Mouse (Mus musculus) thymus, postnatal 4 days (tissue): ENCODE measurements at regions not wholly inside any gene's neighbourhood (a gene's known extent, or its start where the extent isn't known, plus 50 kb on each side); places are given as distances from the start of the nearest gene placed in this dataset.
A peak's percentile ranks its signal among the peaks of the same experiment; 100 is the strongest.

Source experiments
- DNase-seq: peaks from one replicate; pipeline ENCODE4 v3.0.0; 2021

- DNase-seq = no peak
Measured at GRCm38 (mm10) chr11:114544212-114544611, 124.1 kb upstream of the Rpl38 start.

- no peak for DNase-seq
Measured at GRCm38 (mm10) chr11:114542167-114542566, 126.2 kb upstream of the Rpl38 start.

- DNase-seq = no peak
Measured at GRCm38 (mm10) chr11:114540503-114540902, 127.8 kb upstream of the Rpl38 start.

GRCm38 (mm10) chr11:114536616-114537493 lies 131.5 kb upstream of the Rpl38 start:
- no peak for DNase-seq

- DNase-seq = no peak
Measured at GRCm38 (mm10) chr11:114535900-114536299, 132.4 kb upstream of the Rpl38 start.

GRCm38 (mm10) chr11:114534436-114534835 lies 133.9 kb upstream of the Rpl38 start:
- no peak for DNase-seq

- no peak for DNase-seq
Measured at GRCm38 (mm10) chr11:114531241-114531765, 137.0 kb upstream of the Rpl38 start.

GRCm38 (mm10) chr11:114528937-114529772 lies 139.2 kb upstream of the Rpl38 start:
- no peak for DNase-seq

GRCm38 (mm10) chr11:114523444-114524238 lies 144.7 kb upstream of the Rpl38 start:
- DNase-seq = peak; percentile 97

GRCm38 (mm10) chr11:114515278-114515677 lies 153.0 kb upstream of the Rpl38 start:
- no peak for DNase-seq

GRCm38 (mm10) chr11:114514126-114514525 lies 154.2 kb upstream of the Rpl38 start:
- no peak for DNase-seq

GRCm38 (mm10) chr11:114513446-114513845 lies 154.9 kb upstream of the Rpl38 start:
- DNase-seq = no peak

- DNase-seq = no peak
Measured at GRCm38 (mm10) chr11:114511994-114512393, 156.3 kb upstream of the Rpl38 start.

GRCm38 (mm10) chr11:114502562-114502961 lies 165.8 kb upstream of the Rpl38 start:
- DNase-seq = no peak

- no peak for DNase-seq
Measured at GRCm38 (mm10) chr11:114501869-114502540, 166.3 kb upstream of the Rpl38 start.

GRCm38 (mm10) chr11:114500416-114500815 lies 167.9 kb upstream of the Rpl38 start:
- DNase-seq = no peak

GRCm38 (mm10) chr11:114499665-114500064 lies 168.7 kb upstream of the Rpl38 start:
- DNase-seq = no peak

- DNase-seq = no peak
Measured at GRCm38 (mm10) chr11:114495520-114495921, 172.8 kb upstream of the Rpl38 start.

- no peak for DNase-seq
Measured at GRCm38 (mm10) chr11:114486455-114486854, 181.9 kb upstream of the Rpl38 start.

GRCm38 (mm10) chr11:114485429-114485828 lies 182.9 kb upstream of the Rpl38 start:
- no peak for DNase-seq

GRCm38 (mm10) chr11:114484668-114484953 lies 183.7 kb upstream of the Rpl38 start:
- DNase-seq = no peak
